Mouse (Mus musculus): ENCODE measurements around the gene Churc1.

Gene Churc1

DNA sequence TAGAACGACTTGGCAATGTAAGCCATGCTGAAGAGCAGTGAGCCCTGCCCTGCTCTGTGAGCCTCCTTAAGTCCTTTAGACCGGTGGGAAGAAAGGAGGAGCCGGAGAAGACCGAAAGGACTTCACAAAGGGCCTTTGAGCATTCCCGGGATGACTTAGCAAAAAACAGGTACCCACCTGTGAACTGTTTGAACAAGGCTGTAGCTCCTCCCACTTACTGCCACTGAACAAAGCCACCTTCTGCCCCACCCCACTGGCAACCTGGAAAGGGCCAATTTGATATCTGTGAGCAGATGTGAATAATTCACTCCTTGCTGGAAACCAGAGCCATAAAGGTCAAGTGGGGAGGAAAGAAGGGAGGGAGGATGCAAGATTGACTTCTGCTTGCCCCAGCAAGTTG, 30.0 kb downstream of the Churc1 start, which contains the start of gene Gpx2:
Gene Gpx2, minus strand, starts transcription at position 205 of the 400 bp plus-strand sequence.
- no peak for DNase-seq (ENCODE audit: low read depth)

GRCm38 (mm10) chr12:76796938-76797539, 31.7 kb downstream of the Churc1 start:
- no peak for DNase-seq (ENCODE audit: low read depth)

DNA sequence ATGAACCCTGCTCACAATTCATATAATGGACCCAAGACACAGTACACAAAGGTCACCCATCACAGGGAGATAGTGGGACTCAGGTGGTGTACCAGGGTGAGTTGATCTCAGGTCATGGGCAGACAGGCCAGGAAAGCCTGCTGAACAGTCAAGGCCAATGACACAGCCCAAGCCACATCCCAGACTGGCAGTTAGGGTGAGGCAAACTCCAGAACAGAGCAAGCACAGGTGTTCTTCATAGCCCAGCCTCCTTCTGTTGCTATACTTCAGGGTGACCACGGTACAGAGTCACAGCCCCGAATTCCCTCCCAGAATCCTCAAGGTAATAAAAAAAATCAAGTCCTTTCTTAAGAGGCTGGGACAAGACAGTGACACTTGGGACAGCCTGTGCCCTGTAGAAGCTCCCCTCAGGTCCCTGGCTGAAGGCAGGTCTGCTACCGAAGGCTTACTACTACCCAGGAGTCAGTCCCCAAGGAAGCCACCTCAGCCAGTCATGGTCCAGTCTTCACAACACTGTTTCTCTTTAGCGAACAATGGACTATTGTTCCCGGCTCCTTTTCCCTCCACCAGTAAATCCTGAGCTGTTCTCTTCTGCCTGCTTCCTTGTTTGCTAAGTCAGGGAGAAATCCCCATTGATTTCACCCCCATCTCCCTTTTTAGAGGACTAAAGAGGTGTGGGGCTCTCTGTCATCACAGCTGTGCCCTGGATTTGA, 32.8 kb downstream of the Churc1 start:
- no peak for DNase-seq (ENCODE audit: low read depth)

DNA sequence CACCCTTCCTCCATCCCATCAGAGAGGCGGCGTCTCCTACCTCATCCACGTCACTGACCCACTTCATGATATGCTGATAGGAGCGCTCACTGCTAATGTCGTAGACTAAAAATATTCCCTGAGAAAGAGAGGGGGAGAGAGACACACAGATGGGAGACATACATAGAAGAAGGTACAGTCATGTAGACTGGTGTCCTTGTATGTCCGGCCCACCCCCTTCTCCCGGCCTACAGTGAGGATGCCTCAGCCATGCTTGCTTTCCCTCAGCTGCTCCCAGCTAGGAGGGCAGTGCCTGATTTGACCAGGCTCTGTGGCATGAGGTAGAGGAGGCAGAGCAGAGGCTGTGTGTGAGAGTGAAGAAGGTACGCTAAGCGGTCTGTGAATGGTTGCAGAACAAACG, 37.7 kb downstream of the Churc1 start:
- no peak for DNase-seq (ENCODE audit: low read depth)

GRCm38 (mm10) chr12:76803700-76804252, 38.4 kb downstream of the Churc1 start:
- peak; percentile 37 for DNase-seq (ENCODE audit: low read depth)

GRCm38 (mm10) chr12:76805056-76805811, 39.9 kb downstream of the Churc1 start:
- no peak for DNase-seq (ENCODE audit: low read depth)

DNA sequence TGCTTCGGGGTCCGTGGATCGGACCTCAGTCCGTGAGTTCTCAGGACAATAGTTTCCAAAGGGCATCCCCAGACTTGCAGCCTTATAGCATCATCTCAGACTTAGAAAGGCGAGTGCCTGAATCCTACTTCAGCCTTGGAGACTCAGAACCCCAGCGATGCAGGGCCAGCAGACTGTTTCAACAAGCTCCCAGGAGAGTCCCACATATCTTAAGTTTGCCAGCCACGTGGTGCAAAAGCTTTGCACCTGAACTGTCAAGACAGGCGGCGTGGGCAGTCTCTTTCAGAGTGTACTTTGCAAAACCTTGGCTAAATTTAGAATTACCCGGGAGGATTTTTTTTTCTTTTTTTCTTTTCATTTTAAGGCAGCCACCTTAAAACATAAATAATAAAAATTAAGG, 42.5 kb downstream of the Churc1 start:
- no peak for DNase-seq (ENCODE audit: low read depth)

DNA sequence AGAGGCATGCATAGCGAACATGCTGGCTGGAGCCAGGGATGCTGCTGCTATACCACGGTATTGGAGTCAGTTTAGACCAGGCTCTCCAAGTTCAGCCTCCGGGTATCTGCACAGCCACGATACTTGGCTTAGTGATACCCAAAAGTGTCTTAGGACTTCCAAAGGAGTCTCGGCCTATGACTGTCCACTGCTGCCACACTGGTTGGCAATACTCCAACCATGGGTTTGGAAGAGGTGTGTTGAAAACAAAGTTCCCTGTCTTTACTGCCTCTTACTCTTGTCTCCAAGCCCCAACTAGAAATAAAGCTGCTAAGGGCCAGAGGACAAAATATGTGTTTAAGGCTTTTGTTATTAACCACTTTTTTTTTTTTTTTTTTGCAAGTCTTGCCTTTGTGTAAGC, 45.2 kb downstream of the Churc1 start:
- no peak for DNase-seq (ENCODE audit: low read depth)

DNA sequence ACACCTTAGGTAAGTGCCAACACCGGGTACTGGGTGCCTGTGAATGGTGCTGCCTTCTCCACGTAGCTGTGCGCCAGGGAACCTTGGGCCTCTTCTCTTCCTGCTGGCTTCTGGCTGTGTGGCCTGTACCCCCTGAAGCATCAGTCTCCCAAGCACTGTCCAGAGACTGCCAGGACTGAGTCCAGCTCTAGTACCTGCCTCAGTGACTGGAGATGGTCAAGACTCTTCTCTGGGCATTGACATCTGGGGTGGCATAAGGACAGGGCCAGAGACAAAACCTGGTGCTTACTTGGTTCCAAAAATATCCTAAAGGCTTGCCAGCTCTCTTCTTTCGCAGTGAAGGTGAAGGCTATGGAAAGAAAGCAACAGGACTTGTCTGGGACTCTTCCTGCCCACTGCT, 45.7 kb downstream of the Churc1 start:
- no peak for DNase-seq (ENCODE audit: low read depth)

- DNase-seq (ENCODE audit: low read depth) = no peak
These were observed 48.2 kb downstream of the Churc1 start for GRCm38 (mm10) chr12:76813543-76813942.

- DNase-seq (ENCODE audit: low read depth) = no peak
These were observed 48.8 kb downstream of the Churc1 start for GRCm38 (mm10) chr12:76814120-76814519.

DNA sequence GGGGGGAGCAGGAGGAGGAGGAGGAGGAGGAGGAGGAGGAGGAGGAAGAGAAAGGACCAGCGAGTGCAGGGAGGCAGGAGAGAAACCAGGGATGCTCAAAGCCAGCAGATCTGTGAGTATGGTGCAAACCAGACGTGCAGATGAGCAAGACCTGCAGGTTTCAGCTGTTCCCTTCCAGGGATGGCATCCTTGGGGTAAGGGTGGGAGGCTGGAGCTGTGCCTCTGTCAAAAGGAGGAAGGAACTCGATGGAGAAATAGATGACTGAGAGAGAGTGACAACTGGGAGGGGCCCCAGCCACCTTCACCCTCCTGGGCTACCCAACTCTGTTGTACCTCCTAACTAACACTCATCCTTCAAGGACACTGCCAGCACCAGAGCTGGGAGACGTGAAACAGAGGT, 51.4 kb downstream of the Churc1 start:
- no peak for DNase-seq (ENCODE audit: low read depth)

DNA sequence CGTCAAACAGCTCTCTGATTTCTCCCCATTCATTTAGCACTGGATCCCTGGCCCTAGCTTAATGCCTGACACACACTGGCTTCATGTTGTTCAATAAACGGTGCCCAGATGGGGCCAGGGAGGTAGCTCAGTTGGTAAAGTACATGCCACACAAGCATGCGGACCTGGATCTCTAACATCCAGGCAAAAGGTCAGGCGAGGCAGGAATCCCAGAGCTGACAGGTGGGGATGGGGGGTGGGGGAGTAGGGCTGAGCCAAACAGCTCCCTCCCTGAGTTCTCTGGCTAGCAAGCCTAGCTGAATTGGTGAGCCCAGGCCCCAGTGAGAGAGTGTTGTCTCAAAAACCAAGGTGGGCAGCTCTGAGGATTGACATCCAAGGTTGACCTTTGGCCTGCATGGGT, 51.8 kb downstream of the Churc1 start:
- no peak for DNase-seq (ENCODE audit: low read depth)

- DNase-seq (ENCODE audit: low read depth) = no peak
These were observed 52.8 kb downstream of the Churc1 start for GRCm38 (mm10) chr12:76818120-76818519.

- no peak for DNase-seq (ENCODE audit: low read depth)
These were observed 53.6 kb downstream of the Churc1 start for GRCm38 (mm10) chr12:76818908-76819307.

DNA sequence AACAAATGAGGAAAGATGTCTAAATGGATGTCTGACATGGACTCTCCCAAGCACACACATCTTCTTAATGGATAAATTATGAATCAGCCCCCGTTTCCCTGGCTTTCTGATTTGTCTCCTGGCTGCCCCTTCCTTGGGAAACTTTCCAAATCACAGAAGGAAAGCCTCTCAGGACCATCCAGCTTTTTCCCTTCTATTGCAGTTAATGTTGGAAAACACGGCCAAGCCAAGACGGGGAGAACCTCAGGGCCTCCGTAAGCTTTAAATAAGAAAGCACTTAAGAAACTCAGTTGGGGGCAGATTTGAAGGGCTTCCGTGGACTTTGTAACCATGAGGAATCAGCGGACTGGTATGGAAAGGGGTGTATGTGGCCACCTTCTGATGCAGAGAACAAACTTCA, 54.5 kb downstream of the Churc1 start:
- no peak for DNase-seq (ENCODE audit: low read depth)

GRCm38 (mm10) chr12:76820615-76821014, 55.3 kb downstream of the Churc1 start:
- DNase-seq (ENCODE audit: low read depth) = no peak

- DNase-seq (ENCODE audit: low read depth) = no peak
These were observed 56.8 kb downstream of the Churc1 start for GRCm38 (mm10) chr12:76822002-76822650.

- DNase-seq (ENCODE audit: low read depth) = no peak
These were observed 57.3 kb downstream of the Churc1 start, which contains the start of gene Rab15 for GRCm38 (mm10) chr12:76822651-76823041. TSS of gene Rab15 (minus strand) at chr12:76822908.

DNA sequence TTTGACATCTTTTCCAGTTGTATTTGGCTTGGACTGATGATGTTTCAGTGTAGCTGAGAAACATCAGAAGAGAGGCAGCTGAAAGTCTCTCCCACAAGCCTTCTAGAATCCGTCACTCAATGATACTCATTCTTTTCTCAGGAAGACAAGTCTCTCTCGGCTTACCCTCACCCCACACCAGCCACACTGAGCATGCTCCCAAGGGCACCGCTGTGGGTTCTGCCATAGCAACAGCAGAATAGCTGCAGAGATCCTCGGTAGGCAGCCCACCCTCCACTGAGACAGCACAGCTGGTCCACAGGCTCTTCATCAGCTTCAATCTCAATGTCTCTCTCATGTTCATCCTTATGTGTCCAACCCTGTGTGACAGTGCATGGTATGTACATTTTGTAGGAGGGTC, 59.9 kb downstream of the Churc1 start:
- DNase-seq (ENCODE audit: low read depth) = no peak

- DNase-seq (ENCODE audit: low read depth) = peak; percentile 35
These were observed 67.4 kb downstream of the Churc1 start for GRCm38 (mm10) chr12:76832704-76833103.

Measured in c-Kit-positive CD71-positive TER-119-negative erythroid progenitor cells, embryonic 14.5 days (primary cell).